Mouse (Mus musculus): ENCODE measurements around the gene Slc9a5. TPM values are rescaled to one million over a fixed set of nuclear protein-coding genes. Genes with fewer than 3 reads are reported as not detected.

Gene Slc9a5
- polyA plus RNA-seq (2012; rRNA removed), result 2.6 and 3.4 TPM in 2 replicates

- DNase-seq (ENCODE audit: low spot score), result no peak
These were observed at the start of gene Slc9a5 for GRCm38 (mm10) chr8:105348450-105349095. Gene Slc9a5, plus strand, starts transcription at chr8:105348843.

- DNase-seq (ENCODE audit: low spot score), result no peak
These were observed 48.7 kb upstream of the Slc9a5 start for GRCm38 (mm10) chr8:105299962-105300361.

GRCm38 (mm10) chr8:105303396-105303795, 45.2 kb upstream of the Slc9a5 start:
- DNase-seq (ENCODE audit: low spot score), result no peak

- DNase-seq (ENCODE audit: low spot score), result no peak
These were observed 44.8 kb upstream of the Slc9a5 start for GRCm38 (mm10) chr8:105303874-105304273.

DNA sequence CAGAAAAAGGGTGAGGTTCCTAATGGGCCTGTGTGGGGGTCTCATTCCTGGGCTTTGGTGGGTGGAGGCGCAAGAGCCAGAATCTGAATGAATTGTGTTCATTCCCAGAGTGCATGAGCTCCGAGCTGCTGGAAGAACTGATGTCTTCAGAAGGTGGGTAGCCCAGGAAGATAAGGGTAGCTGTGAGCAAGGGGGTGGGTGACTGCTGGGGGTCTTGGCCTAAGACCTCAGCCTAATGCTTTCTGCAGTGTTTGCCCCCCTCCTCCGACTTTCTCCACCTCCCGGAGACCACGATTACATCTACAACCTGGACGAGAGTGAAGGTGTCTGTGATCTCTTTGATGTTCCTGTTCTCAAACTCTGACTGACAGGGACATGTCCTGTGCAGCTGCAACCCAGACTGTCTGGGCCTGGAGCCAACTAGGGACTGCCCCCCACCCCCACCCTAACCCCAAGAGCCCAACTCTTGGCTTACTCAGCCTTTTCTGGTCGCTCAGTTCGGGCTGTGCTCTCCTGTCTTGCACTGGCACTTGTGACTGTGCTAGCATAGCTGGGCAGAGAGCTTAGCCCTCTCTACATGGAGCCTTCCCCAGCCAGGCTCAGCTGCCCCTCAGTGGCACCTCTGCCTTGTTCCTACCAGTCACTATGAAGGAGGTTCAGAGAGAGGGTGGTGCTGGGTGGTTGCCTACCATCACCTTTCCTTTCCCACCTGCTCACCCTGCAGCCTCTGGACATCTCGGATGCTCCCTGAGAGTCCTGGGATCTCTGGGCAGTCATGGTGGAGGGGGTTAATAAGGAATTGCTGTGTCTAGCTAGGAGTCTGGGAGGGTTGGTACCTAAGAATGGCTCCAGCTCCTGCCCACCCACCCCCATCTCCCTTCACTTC, 44.1 kb upstream of the Slc9a5 start:
- DNase-seq (ENCODE audit: low spot score), result no peak

DNA sequence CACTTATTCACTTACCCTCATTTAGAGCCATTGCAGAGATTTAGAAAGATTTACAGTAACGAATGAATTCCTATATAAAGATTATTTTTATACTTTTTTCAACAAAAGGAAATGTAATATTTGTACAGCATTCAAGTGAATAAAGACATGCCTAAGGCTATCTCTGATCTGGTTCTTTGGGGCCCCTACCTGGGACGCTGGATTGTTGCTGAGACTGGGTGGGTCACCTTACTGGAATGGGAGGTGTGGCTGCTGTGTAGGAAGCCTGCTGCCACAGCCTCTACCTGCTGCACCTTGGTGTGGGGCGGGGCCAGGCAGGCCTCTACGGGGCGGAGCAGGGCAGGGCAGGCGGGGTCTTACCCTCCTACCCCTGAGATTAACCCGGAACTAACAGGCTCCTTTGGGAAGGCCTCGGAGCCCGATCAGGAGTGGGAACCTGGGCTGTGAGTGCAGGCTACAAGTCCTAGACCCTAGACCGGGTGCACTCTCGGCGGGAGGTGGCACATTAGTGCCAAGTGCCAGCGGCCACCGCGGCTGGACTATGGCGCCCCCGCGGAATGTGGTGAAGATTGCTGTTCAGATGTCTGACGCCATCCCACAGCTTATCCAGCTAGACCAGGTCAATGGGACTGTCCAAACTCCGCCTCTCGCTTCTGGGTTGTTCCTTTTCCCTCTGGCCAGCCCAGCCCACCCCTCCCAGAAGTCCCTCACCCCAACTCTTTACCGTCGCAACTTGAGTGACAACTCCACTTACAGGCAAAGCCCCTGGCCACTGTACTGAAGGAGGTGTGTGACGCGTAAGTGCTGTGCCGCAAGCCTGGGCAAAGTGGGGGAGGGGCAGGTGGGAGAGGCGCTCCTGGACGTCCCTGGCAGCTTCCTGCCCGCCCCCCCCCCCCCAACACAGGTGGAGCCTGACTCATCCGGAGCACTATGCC, 43.2 kb upstream of the Slc9a5 start, which contains the start of gene Elmo3:
TSS of gene Elmo3 (plus strand) at position 391 of the 935 bp plus-strand sequence.
- peak; percentile 76 for DNase-seq (ENCODE audit: low spot score)

DNA sequence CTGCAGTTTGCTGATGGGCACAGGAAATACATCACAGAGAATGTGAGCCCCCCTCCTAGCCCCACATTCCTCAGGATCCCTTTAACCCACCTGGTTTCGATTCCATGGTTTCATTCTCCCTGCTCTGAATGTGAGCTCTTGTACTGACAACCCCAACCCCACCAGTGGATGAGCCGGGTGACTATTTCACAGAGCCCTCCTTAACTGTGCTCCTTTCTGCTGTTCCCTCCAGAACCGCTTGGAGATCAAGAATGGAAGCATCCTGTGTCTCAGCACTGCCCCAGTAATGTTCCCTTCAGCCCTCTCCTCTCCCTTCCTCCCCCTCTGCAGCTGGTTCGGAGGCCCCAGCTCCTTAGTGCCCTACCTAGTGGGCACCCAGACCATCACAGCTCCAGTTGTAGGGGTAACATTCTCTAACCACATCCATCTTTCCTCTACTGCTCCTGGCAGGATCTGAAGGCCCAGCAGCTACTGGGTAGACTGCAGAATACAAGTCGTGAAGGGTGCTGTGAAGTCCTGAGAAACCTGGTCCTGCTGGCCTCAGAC, 42.4 kb upstream of the Slc9a5 start:
- DNase-seq (ENCODE audit: low spot score), result no peak

DNA sequence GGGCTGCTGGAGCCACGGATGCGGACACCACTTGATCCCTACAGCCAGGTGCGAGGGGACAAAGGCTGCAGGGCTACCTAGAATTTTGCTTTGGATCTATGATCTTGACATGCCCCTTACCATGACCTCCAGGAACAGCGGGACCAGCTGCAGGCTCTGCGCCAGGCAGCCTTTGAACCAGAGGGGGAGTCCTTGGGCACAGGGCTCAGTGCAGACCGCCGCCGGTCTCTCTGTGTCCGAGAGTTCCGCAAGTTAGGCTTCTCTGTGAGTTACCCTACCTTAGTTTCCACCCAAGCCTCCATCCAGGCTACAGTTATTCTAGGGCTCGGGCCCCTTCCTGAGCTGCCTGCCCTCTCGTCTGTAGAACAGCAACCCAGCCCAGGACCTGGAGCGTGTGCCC, 41.0 kb upstream of the Slc9a5 start:
- no peak for DNase-seq (ENCODE audit: low spot score)

DNA sequence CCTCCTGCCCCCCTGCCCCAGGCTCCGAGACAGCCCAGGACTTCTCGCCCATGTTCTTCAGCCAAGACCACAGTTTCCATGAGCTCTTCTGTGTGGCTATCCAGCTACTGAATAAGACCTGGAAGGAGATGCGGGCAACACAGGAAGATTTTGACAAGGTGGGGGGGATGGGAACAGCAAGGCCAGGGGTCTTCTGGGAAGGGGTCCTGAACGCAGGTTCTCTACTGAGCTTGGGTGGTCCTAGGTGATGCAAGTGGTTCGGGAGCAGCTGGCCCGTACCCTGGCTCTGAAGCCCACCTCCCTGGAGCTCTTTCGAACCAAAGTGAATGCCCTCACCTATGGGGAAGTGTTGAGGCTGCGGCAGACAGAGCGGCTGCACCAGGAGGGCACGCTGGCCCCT, 40.2 kb upstream of the Slc9a5 start:
- DNase-seq (ENCODE audit: low spot score), result no peak

DNA sequence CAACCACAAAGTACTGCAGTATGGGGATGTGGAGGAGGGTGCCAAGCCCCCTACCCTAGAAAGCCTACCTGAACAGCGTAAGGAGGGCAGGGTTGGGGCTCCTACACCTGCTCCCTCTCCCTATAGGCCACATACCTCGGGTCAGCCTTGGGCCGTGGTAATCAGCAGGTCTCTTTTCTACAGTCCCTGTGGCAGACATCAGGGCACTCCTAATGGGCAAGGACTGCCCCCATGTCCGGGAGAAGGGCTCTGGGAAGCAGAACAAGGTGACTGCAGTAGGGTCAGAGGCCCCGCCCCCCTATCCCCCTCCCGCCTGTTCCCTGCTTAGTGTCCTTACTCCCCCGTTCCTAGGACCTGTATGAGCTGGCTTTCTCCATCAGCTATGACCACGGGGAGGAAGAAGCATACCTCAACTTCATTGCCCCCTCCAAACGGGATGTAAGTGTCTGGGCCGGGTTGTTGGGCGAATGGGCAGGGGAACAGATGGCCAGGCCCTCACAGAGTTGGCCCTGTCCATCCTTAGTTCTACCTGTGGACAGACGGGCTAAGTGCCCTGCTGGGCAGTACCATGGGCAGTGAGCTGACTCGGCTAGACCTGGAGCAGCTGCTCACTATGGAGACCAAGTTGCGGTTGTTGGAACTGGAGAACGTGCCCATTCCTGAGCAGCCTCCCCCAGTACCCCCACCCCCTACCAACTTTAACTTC, 39.3 kb upstream of the Slc9a5 start:
- no peak for DNase-seq (ENCODE audit: low spot score)

DNA sequence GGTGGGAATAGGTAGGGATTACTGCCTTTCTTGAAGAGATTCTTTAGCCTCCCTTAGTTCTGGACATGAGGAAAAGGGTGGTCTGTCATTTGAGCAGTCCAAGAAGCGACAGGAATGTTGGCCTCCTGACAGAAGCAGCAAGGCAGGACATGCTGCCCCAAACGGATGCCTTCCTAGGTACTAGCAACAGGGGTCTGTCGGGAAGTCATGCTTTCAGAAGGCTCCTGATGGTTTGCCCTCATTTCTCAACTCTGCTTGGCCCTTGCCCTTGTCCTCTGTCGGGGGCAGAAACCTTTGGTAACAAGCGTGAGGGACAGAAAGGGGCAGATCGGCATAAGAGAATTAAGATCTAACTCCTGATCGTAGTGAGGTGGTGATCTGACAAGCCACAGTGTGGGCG, 38.5 kb upstream of the Slc9a5 start:
- DNase-seq (ENCODE audit: low spot score), result no peak

DNA sequence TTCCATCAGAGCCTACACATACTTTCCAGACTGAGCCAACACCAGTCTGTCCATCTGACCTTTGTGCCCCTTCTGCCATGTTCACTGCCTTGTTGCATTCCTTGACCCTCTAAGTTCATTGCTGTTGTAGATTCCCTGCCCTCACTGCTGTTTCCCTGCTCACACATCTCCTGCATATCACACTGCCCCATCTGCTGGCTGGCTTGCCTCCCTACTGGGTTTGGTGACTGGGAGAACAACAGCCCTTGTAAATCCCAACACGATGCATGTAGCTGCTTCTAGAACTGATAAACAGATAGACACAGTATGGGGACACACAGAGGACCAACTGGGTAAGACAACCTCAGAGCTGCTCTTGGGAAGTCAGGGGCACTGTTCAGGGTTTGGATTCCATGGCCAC, 36.9 kb upstream of the Slc9a5 start:
- no peak for DNase-seq (ENCODE audit: low spot score)

DNA sequence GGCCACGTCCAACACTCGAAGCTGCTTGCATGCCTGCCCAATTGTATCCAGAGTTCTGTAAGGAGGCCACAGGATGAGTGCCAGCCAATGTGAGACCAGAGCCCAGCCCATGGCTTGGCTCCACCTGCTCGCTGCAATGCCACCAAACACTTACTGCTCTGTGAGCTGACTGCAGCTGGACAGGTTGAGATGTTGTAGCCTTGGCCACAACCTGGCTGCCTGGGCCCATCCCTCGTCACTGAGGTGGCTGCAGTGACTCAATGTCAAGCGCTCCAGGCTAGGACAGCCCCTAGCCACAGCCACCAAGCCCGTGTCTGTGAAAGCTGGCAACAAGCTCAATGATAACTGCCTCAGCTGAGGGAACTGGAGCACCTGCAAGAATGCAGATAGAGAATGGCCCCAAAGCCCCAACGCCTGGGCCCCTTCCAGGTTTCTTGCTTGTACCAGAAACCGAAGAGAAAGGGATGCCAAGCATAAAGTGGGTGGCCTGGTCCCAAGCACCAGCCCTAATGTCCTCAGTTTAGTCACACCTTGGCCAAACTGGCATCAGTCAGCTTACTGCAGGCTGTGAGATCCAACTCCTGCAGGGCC, 35.7 kb upstream of the Slc9a5 start:
- DNase-seq (ENCODE audit: low spot score), result no peak

DNA sequence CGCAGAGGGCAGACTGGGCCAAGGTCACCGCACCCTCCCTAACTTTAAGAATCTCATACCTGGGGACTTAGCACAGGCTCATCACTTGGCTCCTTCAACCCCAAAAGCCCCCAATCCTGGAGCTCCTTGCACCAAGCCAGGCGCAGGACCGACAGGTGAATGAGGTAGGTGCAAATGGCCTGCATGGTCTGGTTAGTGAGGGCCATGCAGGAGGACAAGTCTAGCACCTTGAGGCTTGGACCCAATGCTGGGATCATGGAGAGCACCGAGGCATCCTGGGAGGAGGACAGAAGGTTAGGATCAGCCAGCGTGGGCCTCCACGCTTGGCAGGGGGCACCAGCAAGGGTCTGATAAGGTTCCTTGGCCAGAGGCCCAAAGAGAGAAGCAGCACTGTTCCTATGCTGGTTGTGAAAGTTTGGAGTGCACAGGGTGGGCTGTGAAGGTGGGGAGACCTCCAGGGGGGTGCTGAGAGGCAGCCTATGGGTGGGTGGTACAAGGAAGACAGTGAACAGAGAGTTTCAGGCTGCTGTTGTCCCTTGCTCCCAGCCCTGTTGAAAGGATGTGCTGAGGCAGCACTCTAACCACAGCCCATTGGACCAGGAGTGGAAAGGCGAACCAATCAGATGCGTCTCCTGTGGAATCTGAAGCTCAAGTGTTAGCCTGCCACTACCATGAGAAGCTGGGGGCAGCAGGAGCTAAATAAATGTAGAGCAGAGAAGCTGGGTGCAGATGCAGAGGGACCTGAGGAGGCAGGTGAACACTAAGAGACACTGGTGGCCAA, 34.8 kb upstream of the Slc9a5 start:
- no peak for DNase-seq (ENCODE audit: low spot score)

DNA sequence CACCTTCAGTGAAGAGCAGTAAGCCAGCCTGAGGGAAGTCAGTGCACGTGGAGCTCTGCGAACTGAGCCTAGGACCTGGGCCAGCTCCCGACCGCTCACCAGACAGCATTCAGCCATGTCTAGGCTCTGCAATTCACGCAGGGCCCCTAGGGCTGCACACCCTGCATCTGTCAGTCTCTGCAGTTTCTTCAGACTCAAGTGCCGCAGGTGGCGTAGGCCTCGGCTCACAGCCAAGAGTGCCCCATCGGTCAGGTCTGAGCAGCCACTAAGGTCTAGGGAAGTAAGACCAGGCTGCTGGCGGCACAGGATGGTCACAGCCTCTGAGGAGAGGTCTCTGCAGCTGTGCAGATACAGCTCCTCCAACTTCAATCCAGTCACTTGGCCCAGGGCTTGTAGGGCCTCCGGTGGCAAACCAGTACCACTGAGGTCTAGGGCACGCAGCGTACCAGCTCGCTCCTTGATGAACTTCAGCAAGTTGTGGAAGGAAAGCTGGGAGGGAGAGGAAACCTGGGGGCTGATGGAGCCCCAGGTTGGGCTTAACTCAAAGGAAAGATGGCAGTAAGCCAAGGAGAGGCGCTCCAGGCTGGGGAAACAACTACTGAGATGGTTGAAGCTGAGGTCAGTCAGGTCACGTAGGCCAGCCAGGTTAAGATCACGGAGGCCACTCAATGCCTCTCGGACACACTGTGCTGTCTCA, 33.4 kb upstream of the Slc9a5 start:
- DNase-seq (ENCODE audit: low spot score), result no peak

DNA sequence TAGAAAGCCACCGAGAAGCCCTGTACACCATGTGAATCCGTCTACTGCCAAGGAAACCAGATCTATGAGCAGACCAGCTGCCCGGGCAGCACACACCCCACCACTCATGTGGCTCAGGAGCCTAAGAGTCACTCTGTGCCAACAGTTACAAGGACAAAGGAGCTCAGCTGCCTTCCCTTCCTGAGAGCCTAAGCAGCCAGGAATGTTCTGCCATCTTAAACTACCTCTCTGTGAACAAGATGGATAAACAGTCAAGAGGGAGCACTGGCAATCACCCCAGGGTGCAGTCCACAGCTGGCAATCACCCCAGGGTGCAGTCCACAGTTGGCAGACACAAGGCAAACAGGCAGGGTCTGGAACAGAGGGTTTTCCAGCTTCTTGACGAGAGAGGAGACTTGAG, 30.7 kb upstream of the Slc9a5 start:
- no peak for DNase-seq (ENCODE audit: low spot score)

- no peak for DNase-seq (ENCODE audit: low spot score)
These were observed 29.9 kb upstream of the Slc9a5 start for GRCm38 (mm10) chr8:105318662-105319190.

DNA sequence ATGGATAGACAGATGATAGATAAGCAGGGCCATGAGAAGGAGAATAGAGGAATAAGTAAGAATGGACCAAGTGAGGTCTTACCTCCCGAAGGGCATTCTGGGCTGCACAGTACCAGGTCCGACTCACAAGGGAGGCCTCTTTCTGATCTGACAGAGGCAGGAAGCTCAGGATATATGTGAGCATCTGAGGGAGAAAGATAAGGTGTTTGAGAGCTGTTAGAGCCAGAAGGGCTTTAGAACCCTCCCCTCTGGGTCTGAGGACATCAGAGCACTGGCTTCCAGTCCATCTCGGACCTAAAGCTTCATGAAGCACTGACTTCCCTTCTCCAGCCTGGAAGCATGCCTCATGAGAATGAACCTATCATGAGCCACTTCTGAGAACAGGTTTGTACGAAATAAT, 25.5 kb upstream of the Slc9a5 start:
- no peak for DNase-seq (ENCODE audit: low spot score)

DNA sequence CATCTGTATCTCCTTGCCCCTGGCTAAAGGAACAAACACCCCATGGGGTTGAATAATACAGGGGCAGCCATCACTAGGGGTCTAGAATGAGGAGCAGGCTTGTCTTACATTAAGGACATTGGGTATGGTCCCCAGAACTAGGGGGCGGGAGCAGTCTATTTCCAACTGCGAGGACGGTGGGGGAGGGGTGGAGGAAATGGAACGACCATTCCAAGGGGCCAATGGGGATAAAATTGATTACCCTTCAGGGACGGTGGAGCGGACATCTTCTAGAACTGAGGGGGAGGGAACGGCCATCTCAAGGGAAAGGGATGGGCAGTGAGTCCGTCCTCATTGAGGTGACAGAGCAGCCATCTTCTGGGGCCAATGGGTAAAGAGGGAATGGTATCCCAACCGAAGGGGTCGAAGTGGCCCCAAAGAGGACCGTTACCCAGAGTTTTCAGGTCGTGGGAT, 23.0 kb upstream of the Slc9a5 start:
- DNase-seq (ENCODE audit: low spot score), result no peak
